Mouse (Mus musculus) C2C12 (cell line): ENCODE measurements around the gene Inafm1.

Experiments
- CEBPB ChIP-seq: IDR thresholded peaks from one replicate; pipeline ENCODE4 v1.6.1; 2011; ENCODE audit warnings: low read depth, mild to moderate bottlenecking, control low read depth, moderate library complexity
- CTCF ChIP-seq: IDR thresholded peaks from one replicate; pipeline ENCODE4 v1.5.1; 2011; ENCODE audit not compliant: control insufficient read depth, insufficient read depth, insufficient read length
- FOSL1 ChIP-seq: IDR thresholded peaks from one replicate; pipeline ENCODE4 v1.8.0; 2011; ENCODE audit warnings: mild to moderate bottlenecking, low read length; ENCODE audit not compliant: poor library complexity, insufficient read depth, severe bottlenecking
- MAX ChIP-seq: IDR thresholded peaks from one replicate; pipeline ENCODE4 v1.6.1; 2011; ENCODE audit warnings: mild to moderate bottlenecking, control low read depth
- MYOD1 ChIP-seq: IDR thresholded peaks from one replicate; pipeline ENCODE4 v1.6.1; 2011; ENCODE audit warnings: low read depth; ENCODE audit not compliant: control insufficient read depth, insufficient read length
- MYOG ChIP-seq: IDR thresholded peaks from one replicate; pipeline ENCODE4 v1.6.1; 2011; ENCODE audit not compliant: control insufficient read depth, insufficient read length; ENCODE audit errors: extremely low read depth
- USF1 ChIP-seq: IDR thresholded peaks from one replicate; pipeline ENCODE4 v1.6.1; 2011; ENCODE audit warnings: low read depth, mild to moderate bottlenecking, control low read depth, moderate library complexity

GRCm38 (mm10) chr7:16308555-16309317 lies 35.3 kb upstream of the Inafm1 start:
- no peak for TF ChIP-seq MAX
- no peak for TF ChIP-seq CTCF
- TF ChIP-seq MYOG, result no peak
- no peak for TF ChIP-seq USF1
- TF ChIP-seq MYOD1, result no peak
- no peak for TF ChIP-seq CEBPB
- TF ChIP-seq FOSL1, result no peak
